In the genomic region with DNA sequence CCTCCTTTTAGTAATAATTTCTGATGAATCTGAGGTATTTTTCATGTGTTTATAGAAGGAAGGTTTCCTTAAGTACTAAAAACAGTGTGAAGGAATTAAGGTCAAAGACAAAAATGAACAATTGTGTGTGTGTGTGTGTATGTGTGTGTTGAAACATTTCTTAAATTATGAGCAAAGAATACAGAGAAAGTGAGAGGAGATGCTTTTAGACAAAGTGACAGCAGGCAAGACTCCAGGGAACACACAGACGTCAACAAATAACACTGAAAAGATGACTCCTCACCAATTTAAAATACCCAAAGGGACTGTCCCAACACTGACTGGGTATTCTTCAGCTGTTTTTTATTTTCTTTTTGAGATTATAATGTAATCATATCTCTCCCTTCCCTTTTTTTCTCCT, we compare ENCODE assay signal across 25 mouse cellular contexts. TPM values are rescaled to one million over a fixed set of nuclear protein-coding genes. Genes with fewer than 3 reads are reported as not detected.
"Had no signal": no experiment of that assay in that cellular context is flagged by ENCODE, and none has a peak within 500 bp of the region (broad histone marks: within the 10 kb centered on the region; RNA-seq: fewer than 3 reads in every experiment).

No protein-coding gene starts in this region.

- H3K36me3 ChIP-seq: heart, embryonic 10.5 days; heart, embryonic 12.5 days; hindbrain, embryonic 10.5 days; hindbrain, embryonic 12.5 days; intestine, embryonic 15.5 days; limb, embryonic 10.5 days; limb, embryonic 12.5 days had no signal

- H3K4me3 ChIP-seq: gastrocnemius, adult 2 months; heart, adult 2 months; heart, embryonic 10.5 days; heart, embryonic 12.5 days; hindbrain, embryonic 10.5 days; hindbrain, embryonic 12.5 days; intestine, embryonic 15.5 days; layer of hippocampus, adult 2 months; left cerebral cortex, adult 2 months; limb, embryonic 10.5 days; limb, embryonic 12.5 days had no signal

- H3K27me3 ChIP-seq: heart, embryonic 12.5 days; hindbrain, embryonic 12.5 days; intestine, embryonic 15.5 days; limb, embryonic 12.5 days had no signal

- H3K27ac ChIP-seq: gastrocnemius, adult 2 months; heart, adult 2 months; heart, embryonic 10.5 days; hindbrain, embryonic 10.5 days; hindbrain, embryonic 12.5 days; hindbrain, embryonic 14.5 days; intestine, embryonic 15.5 days; layer of hippocampus, adult 2 months; left cerebral cortex, adult 2 months; limb, embryonic 10.5 days; limb, embryonic 12.5 days had no signal

- H3K9me3 ChIP-seq: heart, embryonic 10.5 days; heart, embryonic 12.5 days; hindbrain, embryonic 10.5 days; hindbrain, embryonic 12.5 days; intestine, embryonic 15.5 days; limb, embryonic 10.5 days; limb, embryonic 12.5 days had no signal

- ATAC-seq: hindbrain, embryonic 16.5 days; inflammation-experienced regulatory T-cells, adult 6 months; intestine, embryonic 15.5 days; intestine, postnatal 0 days had no signal

- H3K4me2 ChIP-seq: heart, embryonic 12.5 days; hindbrain, embryonic 12.5 days; hindbrain, embryonic 14.5 days; intestine, embryonic 15.5 days; limb, embryonic 12.5 days had no signal

- H3K4me1 ChIP-seq: heart, embryonic 12.5 days; intestine, embryonic 15.5 days; limb, embryonic 10.5 days; limb, embryonic 12.5 days had no signal

- H3K9ac ChIP-seq: heart, embryonic 12.5 days; hindbrain, embryonic 12.5 days; hindbrain, embryonic 14.5 days; intestine, embryonic 15.5 days; limb, embryonic 12.5 days had no signal

- DNase-seq: gastrocnemius, adult 2 months; gastrocnemius, postnatal 10 days; gastrocnemius, postnatal 25 days; heart, adult 2 months; heart, postnatal 10 days; heart, postnatal 4 days; kidney, adult 18-20 months; kidney, adult 8-10 months; kidney, postnatal 10 days; kidney, postnatal 25 days; kidney, postnatal 4 days; liver had no signal

RNA-seq across cellular contexts. Expression of a gene that starts 37.0 kb away (rescaled TPM):
- polyA plus RNA-seq: heart, embryonic 12.5 days; inflammation-experienced regulatory T-cells, adult 6 months had no signal
